Mouse (Mus musculus) layer of hippocampus, adult 11-12 months (tissue): ENCODE measurements around the gene Fut8.

Source experiments
- DNase-seq: peaks from one replicate; pipeline ENCODE4 v3.0.0; 2022; ENCODE audit warnings: low spot score

The Fut8 gene

GRCm38 (mm10) chr12:77237950-77238530 is at the start of gene Fut8:
TSS of gene Fut8 (plus strand) at chr12:77238125.
- peak; percentile 91 for DNase-seq

- DNase-seq = no peak
Measured at GRCm38 (mm10) chr12:77189161-77189560, 48.8 kb upstream of the Fut8 start.

DNA sequence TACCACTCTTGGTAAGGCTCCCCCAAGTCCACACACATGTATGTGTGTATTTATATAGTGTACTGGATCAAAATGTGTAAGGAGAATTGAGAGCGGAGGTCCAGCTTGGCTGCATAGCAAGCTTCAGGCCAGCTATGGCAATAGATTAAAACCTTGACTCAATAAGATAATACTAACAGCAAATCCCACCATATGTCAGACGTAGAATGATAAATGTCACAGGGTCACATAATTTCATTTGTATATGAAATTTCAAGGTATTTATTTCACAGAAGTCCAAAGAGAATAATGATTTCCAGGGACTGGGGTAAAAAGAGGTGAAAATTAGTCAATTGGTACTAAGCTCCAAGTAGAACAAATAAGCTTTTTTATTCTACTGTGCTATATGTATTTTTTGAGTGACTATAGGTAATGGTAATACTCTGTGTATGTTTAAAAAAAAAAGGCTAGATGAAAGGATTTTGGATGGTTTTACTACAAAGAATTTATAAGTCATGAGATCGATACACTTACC is 47.9 kb upstream of the Fut8 start:
- DNase-seq = no peak

DNA sequence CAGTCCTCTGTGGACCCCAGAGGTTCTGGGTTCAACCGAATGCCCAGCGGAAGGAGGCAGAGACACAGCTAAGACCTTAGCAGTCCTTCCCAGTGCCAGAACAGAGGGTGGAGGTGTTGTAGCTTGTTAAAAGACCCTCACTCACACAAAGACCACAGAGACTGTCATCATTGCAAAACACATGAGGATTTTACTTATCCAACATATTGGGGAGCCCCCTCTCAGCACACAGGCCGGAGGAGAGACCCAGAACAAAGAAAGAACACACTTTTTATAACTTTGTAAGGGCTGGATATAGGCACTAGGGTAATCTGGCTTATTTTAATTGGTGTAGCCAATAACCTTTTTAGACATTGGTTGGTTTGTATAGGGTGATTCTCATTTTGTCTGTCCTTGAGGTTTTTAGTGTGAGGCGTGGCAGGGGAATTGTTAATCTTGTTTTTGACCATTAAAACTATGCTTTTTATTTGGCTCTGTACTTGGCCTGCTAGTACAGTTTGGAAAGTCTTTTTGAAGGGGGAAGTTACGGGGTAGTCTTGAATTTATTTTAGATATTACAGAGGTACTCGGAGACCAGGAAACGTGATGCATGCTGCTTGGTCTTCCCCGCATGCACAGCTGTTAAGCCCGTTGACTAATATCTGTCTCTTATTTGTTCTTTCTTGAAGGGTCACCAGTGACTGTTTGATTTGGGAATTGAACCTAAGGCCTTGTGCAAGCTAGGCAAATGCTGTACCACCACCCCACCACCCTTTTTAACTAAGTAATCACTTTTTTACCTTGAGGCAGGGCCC is 46.2 kb upstream of the Fut8 start:
- no peak for DNase-seq

- DNase-seq = no peak
Measured at GRCm38 (mm10) chr12:77192714-77193113, 45.2 kb upstream of the Fut8 start.

GRCm38 (mm10) chr12:77193225-77193716 is 44.7 kb upstream of the Fut8 start:
- no peak for DNase-seq

DNA sequence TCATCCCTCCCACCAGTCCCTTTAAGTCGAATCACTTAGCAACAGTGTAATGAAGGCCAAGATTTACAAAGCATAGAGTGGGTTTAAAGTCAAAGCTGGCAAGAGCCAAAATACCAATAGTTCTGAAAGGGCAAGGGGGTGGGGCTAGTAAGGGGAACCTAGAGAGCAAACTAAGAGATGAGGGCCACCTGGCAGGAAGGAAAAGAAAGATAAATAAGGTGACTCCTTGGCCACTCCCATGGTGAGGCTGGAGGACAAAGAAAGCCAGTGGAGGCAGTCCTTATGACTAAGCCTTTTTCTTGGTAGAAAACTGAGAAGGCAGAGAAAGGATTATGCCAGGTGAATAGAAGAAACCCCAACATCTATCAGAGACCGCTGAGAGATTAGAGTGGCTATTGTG is 42.9 kb upstream of the Fut8 start:
- DNase-seq = no peak

- DNase-seq = no peak
Measured at GRCm38 (mm10) chr12:77196529-77197095, 41.3 kb upstream of the Fut8 start.

- peak; percentile 8 for DNase-seq
Measured at GRCm38 (mm10) chr12:77197121-77197599, 40.8 kb upstream of the Fut8 start.

GRCm38 (mm10) chr12:77198253-77198652 is 39.7 kb upstream of the Fut8 start:
- no peak for DNase-seq

DNA sequence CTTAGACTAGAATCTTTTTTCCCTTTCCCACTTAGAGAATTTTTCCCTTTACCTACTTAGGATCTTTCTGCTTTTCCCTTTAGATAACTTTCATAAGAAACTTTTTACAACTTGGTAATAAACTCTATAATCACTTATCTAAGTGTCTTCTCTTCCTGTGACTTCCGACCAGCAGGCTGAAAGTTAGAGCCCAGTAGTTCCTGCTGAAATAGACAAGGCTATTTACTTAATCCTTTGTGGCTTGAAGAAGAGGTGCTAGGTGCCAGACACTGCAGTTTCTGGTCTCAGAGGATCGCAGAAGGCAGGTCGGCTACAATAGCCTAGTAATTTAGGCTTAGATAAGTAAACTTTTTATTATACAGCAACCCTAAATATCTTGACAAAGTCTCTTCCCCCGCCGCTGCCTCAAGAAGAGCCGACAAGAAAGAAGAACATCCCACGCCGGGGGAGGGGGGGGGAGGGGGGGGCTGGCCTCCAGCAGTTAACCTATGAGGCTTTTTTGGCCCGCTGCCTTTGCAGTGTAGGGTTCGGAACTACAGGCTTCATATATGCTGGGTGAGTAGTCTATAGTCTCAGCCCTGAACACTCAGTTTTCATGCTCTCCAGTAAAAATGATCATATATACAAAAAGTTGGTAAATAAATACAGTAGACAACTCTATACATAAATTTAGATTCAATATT is 36.3 kb upstream of the Fut8 start:
- DNase-seq = no peak

GRCm38 (mm10) chr12:77203136-77203535 is 34.8 kb upstream of the Fut8 start:
- no peak for DNase-seq

DNA sequence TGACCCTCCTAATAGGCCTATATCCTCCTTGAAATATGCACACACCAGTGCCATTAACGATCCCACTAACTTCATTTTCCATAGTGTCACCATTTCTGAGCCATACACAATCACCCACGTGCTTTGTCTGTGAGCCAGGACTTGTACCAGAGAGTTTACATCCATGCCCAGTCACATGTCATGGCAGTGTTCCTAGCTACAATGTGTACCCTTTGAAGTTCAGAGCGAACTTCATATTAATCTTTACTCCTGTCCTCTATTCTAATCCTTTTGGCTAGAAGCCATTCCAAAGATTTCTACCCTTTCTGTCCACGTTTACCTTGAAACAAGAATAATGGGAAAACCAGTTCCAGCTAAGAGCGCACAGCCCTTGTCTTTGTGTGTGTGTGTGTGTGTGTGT is 31.1 kb upstream of the Fut8 start:
- DNase-seq = no peak

DNA sequence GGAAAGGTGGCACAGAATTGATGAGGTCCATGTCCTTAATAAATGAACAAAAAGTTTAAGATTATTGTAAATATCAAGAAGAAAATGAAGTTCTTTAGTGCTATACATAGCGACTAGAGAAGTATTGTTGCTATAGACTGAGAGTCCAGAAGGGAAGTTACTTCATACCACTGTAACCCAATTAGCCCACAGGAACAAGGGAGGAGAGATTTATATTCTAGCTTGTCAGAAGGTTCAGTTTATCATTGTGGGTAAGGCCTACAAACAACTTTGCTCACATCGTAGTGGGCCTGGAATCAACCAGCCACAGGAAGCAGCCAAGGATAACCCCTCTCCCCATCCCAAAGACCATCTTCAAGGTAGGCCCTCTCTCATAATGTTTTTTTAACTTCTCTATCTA is 29.9 kb upstream of the Fut8 start:
- DNase-seq = no peak

DNA sequence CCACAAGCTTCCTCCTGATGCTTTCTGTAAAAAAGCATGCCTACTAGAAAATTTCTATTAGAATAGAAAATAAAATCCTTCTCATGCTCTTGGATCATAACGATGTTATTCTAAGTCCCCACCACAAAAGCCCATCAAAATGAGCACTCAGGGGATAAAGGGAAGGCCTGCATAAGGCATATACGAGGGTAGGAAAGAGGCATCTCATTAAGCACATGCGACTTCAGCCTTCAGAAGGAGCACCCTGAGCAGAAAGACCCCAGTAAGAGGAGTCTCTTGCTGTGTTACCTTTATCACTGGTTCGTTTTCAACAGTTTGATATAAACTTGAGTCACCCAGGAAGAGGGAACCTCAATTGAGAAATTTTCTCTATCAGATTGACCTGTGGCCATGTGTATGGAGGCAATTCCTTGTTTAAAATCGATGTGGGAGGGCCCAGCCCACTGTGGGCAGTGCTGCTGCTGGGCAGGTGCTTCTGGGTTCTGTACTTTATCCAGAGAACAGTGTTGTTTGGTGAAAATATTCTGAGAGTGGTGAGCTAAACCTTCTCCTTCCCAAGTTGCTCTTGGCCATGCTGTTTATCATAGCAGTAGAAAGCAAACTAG is 29.2 kb upstream of the Fut8 start:
- no peak for DNase-seq

GRCm38 (mm10) chr12:77211695-77212208 is 26.2 kb upstream of the Fut8 start:
- no peak for DNase-seq

GRCm38 (mm10) chr12:77213896-77214564 is 23.9 kb upstream of the Fut8 start:
- DNase-seq = no peak

GRCm38 (mm10) chr12:77214565-77214909 is 23.4 kb upstream of the Fut8 start:
- DNase-seq = no peak

DNA sequence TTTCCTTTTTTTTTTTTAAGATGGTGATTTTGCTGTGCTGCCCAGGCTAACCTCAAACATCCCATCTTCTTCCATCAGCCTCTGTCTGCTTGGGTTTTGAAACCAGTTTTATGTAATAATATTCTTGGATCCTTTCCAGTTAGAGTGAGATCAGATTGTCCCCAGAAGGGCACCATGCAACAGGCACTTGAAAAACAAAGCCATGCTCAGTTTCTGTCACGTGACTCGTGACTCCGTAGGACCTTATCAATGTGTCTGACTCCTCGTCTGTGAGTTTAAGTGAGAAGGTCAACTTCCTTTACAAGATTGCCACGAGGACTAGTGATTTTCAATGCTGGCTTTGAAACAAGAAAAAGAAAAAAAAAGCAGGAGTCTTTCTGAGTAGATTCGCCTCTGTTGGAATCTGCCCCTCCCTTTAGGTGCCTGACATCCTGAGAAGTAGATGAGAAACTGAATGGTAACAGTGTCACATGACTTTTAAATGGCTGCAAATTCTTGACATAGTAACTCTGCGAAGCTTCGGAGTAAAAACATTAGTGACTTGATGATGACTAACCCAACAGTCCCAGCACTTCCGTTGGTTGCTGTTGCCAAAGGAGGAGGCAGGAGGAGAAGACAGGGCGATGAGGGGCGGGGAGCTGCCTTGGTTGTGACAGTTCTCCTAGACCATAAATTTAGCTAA is 21.3 kb upstream of the Fut8 start:
- no peak for DNase-seq

- DNase-seq = no peak
Measured at GRCm38 (mm10) chr12:77220616-77221015, 17.3 kb upstream of the Fut8 start.
